Mouse (Mus musculus): Measurements from ENCODE around the gene Cstf3.

- no peak for TF ChIP-seq CTCF (IDR thresholded peaks at IDR 0.05; ENCODE audit: extremely low read depth, insufficient read length, insufficient replicate concordance, low read depth, low read length)
- no peak for TF ChIP-seq POLR2A (IDR thresholded peaks at IDR 0.05; ENCODE audit: low read depth, low read length)
These were observed 18.3 kb upstream of the Cstf3 start for GRCm38 (mm10) chr2:104572066-104572465.

Data from small intestine, adult 2 months (tissue).